Mouse (Mus musculus): ENCODE data around the gene Il27. TPM values are rescaled to one million over a fixed set of nuclear protein-coding genes. Genes with fewer than 3 reads are reported as not detected.

The Il27 gene
- total RNA-seq (2023) = 1.7 and 4.0 TPM in 2 replicates

GRCm38 (mm10) chr7:126594862-126595561 lies at the start of gene Il27:
Gene Il27, minus strand, starts transcription at chr7:126594941.

GRCm38 (mm10) chr7:126630824-126631518 lies 36.2 kb upstream of the Il27 start, which contains the start of gene Nupr1:
Gene Nupr1, minus strand, starts transcription at chr7:126630861.

GRCm38 (mm10) chr7:126585717-126586116 lies 9.0 kb downstream of the Il27 start, which contains the start of gene Cln3:
Gene Cln3, minus strand, starts transcription at chr7:126585817.

GRCm38 (mm10) chr7:126584506-126584977 lies 10.2 kb downstream of the Il27 start, which contains the start of gene Apobr:
Gene Apobr, plus strand, starts transcription at chr7:126584942.

GRCm38 (mm10) chr7:126566094-126566765 lies 28.5 kb downstream of the Il27 start, which contains the start of gene Eif3c:
Gene Eif3c, minus strand, starts transcription at chr7:126566411.

Other genes starting within 250 kb of the Il27 start
- gene Lat, start 225.4 kb downstream of the Il27 start, total RNA-seq (2023) = 1.00 and 3.6 TPM in 2 replicates
- gene Spns1, start 217.5 kb downstream of the Il27 start, total RNA-seq (2023) = 40.0 and 61.0 TPM in 2 replicates
- gene Nfatc2ip, start 198.2 kb downstream of the Il27 start, total RNA-seq (2023) = 11.9 and 12.2 TPM in 2 replicates
- 2.7 and 5.7 TPM in 2 replicates for gene Cd19, start 180.1 kb downstream of the Il27 start, total RNA-seq (2023)
- gene Rabep2, start 166.2 kb downstream of the Il27 start, total RNA-seq (2023) = 12.6 and 13.9 TPM in 2 replicates
- 0.44 and 1.2 TPM in 2 replicates for gene Atp2a1, start 131.8 kb downstream of the Il27 start, total RNA-seq (2023)
- gene Sh2b1, start 119.5 kb downstream of the Il27 start, total RNA-seq (2023) = 43.1 and 54.3 TPM in 2 replicates
- gene Tufm, start 107.6 kb downstream of the Il27 start, total RNA-seq (2023) = 28.4 and 33.9 TPM in 2 replicates
- gene Atxn2l, start 91.5 kb downstream of the Il27 start, total RNA-seq (2023) = 126 and 137 TPM in 2 replicates
- 70.7 and 76.0 TPM in 2 replicates for gene Eif3c, start 28.5 kb downstream of the Il27 start, total RNA-seq (2023)
- 179 and 277 TPM in 2 replicates for gene Apobr, start 10.0 kb downstream of the Il27 start, total RNA-seq (2023)
- 387 and 438 TPM in 2 replicates for gene Cln3, start 9.1 kb downstream of the Il27 start, total RNA-seq (2023)
- gene Nupr1, start 35.9 kb upstream of the Il27 start, total RNA-seq (2023) = 7.5 and 8.5 TPM in 2 replicates
- gene Sgf29, start 54.4 kb upstream of the Il27 start, total RNA-seq (2023) = 11.2 and 16.0 TPM in 2 replicates
- gene Sult1a1, start 81.5 kb upstream of the Il27 start, total RNA-seq (2023) = 1.1 TPM in 1 of 2 replicates, not detected in the other
- gene Bola2, start 100.5 kb upstream of the Il27 start, total RNA-seq (2023) = 41.8 and 49.9 TPM in 2 replicates
- 5.1 and 6.8 TPM in 2 replicates for gene Slx1b, start 100.8 kb upstream of the Il27 start, total RNA-seq (2023)
- 1,908 and 2,111 TPM in 2 replicates for gene Coro1a, start 112.8 kb upstream of the Il27 start, total RNA-seq (2023)
- gene Mapk3, start 164.7 kb upstream of the Il27 start, total RNA-seq (2023) = 255 and 261 TPM in 2 replicates
- gene Gdpd3, start 171.4 kb upstream of the Il27 start, total RNA-seq (2023) = 17.6 and 21.9 TPM in 2 replicates
- gene Ypel3, start 182.0 kb upstream of the Il27 start, total RNA-seq (2023) = 278 and 300 TPM in 2 replicates
- gene Tbx6, start 186.5 kb upstream of the Il27 start, total RNA-seq (2023) = 4.3 and 4.4 TPM in 2 replicates
- 231 and 266 TPM in 2 replicates for gene Ppp4c, start 197.6 kb upstream of the Il27 start, total RNA-seq (2023)
- gene Fam57b, start 202.7 kb upstream of the Il27 start, total RNA-seq (2023) = not detected in 2 replicates
- gene 4930451I11Rik, start 236.7 kb upstream of the Il27 start, total RNA-seq (2023) = not detected in 2 replicates